Mouse (Mus musculus) CH12.LX (cell line): ENCODE measurements around the gene Chd4. TPM values are rescaled to one million over a fixed set of nuclear protein-coding genes. Genes with fewer than 3 reads are reported as not detected.
A peak's percentile ranks its signal among the peaks of the same experiment; 100 is the strongest.

Experiments used
- DNase-seq: peaks from one replicate; pipeline ENCODE4 v3.0.0-alpha.2; 2013; ENCODE audit errors: extremely low read depth
- H3K27ac ChIP-seq: 2 replicates; pipeline ENCODE4 v1.5.1; 2012; ENCODE audit warnings: low read depth, mild to moderate bottlenecking, control low read depth, moderate library complexity; ENCODE audit not compliant: insufficient read depth
- H3K27me3 ChIP-seq: replicated peaks from 2 replicates; pipeline ENCODE3; 2012; ENCODE audit warnings: inconsistent platforms
- H3K36me3 ChIP-seq, 2 experiments: replicated peaks in 1 of 2; 2 replicates each; pipeline versions ENCODE3 to v1.6.1; 2012; ENCODE audit warnings: inconsistent platforms in 1 of 2, low read length in 1 of 2, mild to moderate bottlenecking in 1 of 2, mixed read lengths in 1 of 2, moderate library complexity in 1 of 2; ENCODE audit not compliant: control insufficient read depth in 1 of 2, insufficient read depth in 1 of 2
- H3K4me1 ChIP-seq, 2 experiments: 2 replicates each; pipeline ENCODE4 v1.6.1; 2012; ENCODE audit warnings: inconsistent platforms in 1 of 2, moderate library complexity in 1 of 2; ENCODE audit not compliant: insufficient read depth in 2 of 2, control insufficient read depth in 1 of 2
- H3K4me2 ChIP-seq: 2 replicates; pipeline ENCODE4 v1.6.1; 2012; ENCODE audit warnings: low read depth, mild to moderate bottlenecking, control low read depth; ENCODE audit not compliant: poor library complexity, insufficient read depth, severe bottlenecking
- H3K4me3 ChIP-seq, 3 experiments: fragments of 150-350 bp in 1 of 3; sonication (generic) in 1 of 3; replicated peaks in 1 of 3; 2 replicates each; pipeline versions ENCODE3 to v1.5.1; 2011 to 2012; ENCODE audit warnings: low read depth in 2 of 3, low read length in 2 of 3, mild to moderate bottlenecking in 2 of 3, moderate library complexity in 2 of 3, control low read depth in 1 of 3, improper control_type of control experiment in 1 of 3, inconsistent platforms in 1 of 3, mixed read lengths in 1 of 3; ENCODE audit not compliant: poor library complexity in 1 of 3
- H3K79me2 ChIP-seq: replicated peaks from 2 replicates; pipeline ENCODE4 v1.6.1; 2012; ENCODE audit warnings: mild to moderate bottlenecking, moderate library complexity; ENCODE audit not compliant: control insufficient read depth, poor library complexity, insufficient read depth, severe bottlenecking; ENCODE audit errors: extremely low read depth
- H3K9ac ChIP-seq: 2 replicates; pipeline ENCODE4 v1.6.1; 2012; ENCODE audit warnings: low read depth, mild to moderate bottlenecking, control low read depth, moderate library complexity; ENCODE audit not compliant: insufficient read depth
- H3K9me3 ChIP-seq: replicated peaks from 2 replicates; pipeline ENCODE3; 2012; ENCODE audit warnings: low read length, inconsistent platforms, mixed read lengths
- CTCF ChIP-seq, 2 experiments: IDR thresholded peaks in 1 of 2; conservative IDR thresholded peaks in 1 of 2; 2 replicates each; pipeline ENCODE4 v1.5.1; 2011 to 2012; ENCODE audit warnings: low read depth in 2 of 2, low read length in 2 of 2, improper control_type of control experiment in 1 of 2, inconsistent platforms in 1 of 2, mild to moderate bottlenecking in 1 of 2, moderate library complexity in 1 of 2
- E2F4 ChIP-seq: IDR thresholded peaks from 2 replicates; pipeline ENCODE4 v1.6.1; 2011; ENCODE audit warnings: low read depth, low read length, improper control_type of control experiment; ENCODE audit not compliant: insufficient replicate concordance
- EP300 ChIP-seq: IDR thresholded peaks from 2 replicates; pipeline ENCODE4 v1.6.1; 2011; ENCODE audit warnings: low read length, improper control_type of control experiment
- GABPA ChIP-seq: IDR thresholded peaks from 2 replicates; pipeline ENCODE4 v1.6.1; 2012; ENCODE audit warnings: low read depth, low read length, improper control_type of control experiment, inconsistent platforms; ENCODE audit not compliant: insufficient replicate concordance
- JUND ChIP-seq: conservative IDR thresholded peaks from 2 replicates; pipeline ENCODE4 v1.6.1; 2011; ENCODE audit warnings: low read depth, low read length, improper control_type of control experiment
- NELFE ChIP-seq: IDR thresholded peaks from 2 replicates; pipeline ENCODE4 v1.6.1; 2011; ENCODE audit warnings: low read depth, low read length, improper control_type of control experiment
- POLR2A ChIP-seq: IDR thresholded peaks from 2 replicates; pipeline ENCODE4 v1.6.1; 2011; ENCODE audit warnings: low read depth, mild to moderate bottlenecking, improper control_type of control experiment, low read length
- ZMIZ1 ChIP-seq: IDR thresholded peaks from 2 replicates; pipeline ENCODE4 v1.6.1; 2012; ENCODE audit warnings: low read depth, mild to moderate bottlenecking, inconsistent platforms, low read length, improper control_type of control experiment
- dilution Hi-C: fragments of 300-500 bp; cut with MboI; formaldehyde crosslinking; loops from 2 replicates; pipeline ENCODE4 v1.14.3; 2020; ENCODE audit warnings: low sequenced_read_pairs; ENCODE audit not compliant: extremely low pct_unique_long_range_greater_than_20kb, extremely low pct_ligation_motif_present
- in situ Hi-C: fragments of 300-500 bp; cut with MboI; formaldehyde crosslinking; loops from 3 replicates; pipeline ENCODE4 v1.14.3; 2019; ENCODE audit warnings: low sequenced_read_pairs, low pct_ligation_motif_present, low pct_unique_long_range_greater_than_20kb, mixed read lengths
- polyA plus RNA-seq: library from polyadenylated mRNA; unstranded; fragments of >175 nt; gene quantifications from 2 replicates; pipeline ENCODE4 v1.2.1, GENCODE M21; 2012; ENCODE audit warnings: low read depth; ENCODE audit not compliant: insufficient read length
- total RNA-seq, 2 experiments: library from RNA; depleted of rRNA; stranded (reverse); fragments of 300-350 nt in 1 of 2; fragments of >200 nt in 1 of 2; gene quantifications; 2 replicates each; pipeline ENCODE4 v1.2.3; 2012 to 2014

Chd4 gene
- total and polyA plus RNA-seq, 3 experiments, result 72.7 to 200 (median 165) TPM

DNA sequence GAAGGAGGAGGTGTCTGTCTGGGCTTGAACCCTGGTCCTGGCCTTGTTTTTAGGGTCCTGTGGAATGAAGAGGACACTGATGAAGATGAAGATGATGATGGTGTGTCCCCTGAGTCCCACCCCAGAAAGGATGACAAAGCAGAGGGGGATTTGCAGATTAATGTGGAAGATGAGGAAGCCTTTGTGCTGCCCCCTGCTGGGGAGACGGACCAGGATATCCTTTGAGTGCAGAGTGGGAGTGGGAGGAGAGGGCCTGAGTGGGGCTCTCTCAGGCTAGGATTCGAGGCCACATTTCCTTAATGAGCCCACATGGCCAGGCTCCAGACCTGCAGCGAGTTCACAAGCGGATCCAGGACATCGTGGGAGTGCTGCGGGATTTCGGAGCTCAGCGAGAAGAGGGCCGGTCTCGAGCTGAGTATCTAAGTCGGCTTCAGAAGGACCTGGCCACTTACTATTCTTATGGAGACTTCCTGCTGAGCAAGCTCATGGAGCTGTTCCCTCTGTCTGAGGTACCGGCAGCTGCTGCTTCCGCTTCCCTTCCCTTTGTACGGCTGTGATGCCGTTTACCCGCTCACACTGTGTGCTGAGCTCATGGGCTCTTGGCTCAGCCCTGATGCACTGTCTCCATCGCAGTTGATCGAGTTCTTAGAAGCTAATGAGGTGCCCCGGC is 41.4 kb downstream of the Chd4 start:
- H3K27ac ChIP-seq, result no peak overlapping the region
- peaks cover 77 to 86% of the 10 kb centered on the region in 2 experiments for H3K36me3 ChIP-seq
- no peaks in the 10 kb centered on the region for H3K27me3 ChIP-seq
- H3K79me2 ChIP-seq, result peaks cover 43% of the 10 kb centered on the region
- no peaks in the 10 kb centered on the region for H3K9me3 ChIP-seq
- TF ChIP-seq CTCF (conservative IDR thresholded peaks at IDR 0.05 in 1 of 2, IDR thresholded peaks at IDR 0.05 in 1 of 2; ENCODE audit: low read depth in 2 of 2, low read length in 2 of 2), result peak; percentile 52 to 59; a peak in 3 of 4 replicates
- TF ChIP-seq POLR2A, result 0 out of 2 replicates have a peak, but pooled peaks have one; percentile 12
- TF ChIP-seq NELFE, result no peak
- in situ Hi-C loops, result no loop called here
- H3K4me3 ChIP-seq, result no peak overlapping the region
- no peak overlapping the region for H3K9ac ChIP-seq
- dilution Hi-C loops, result no loop called here
- H3K4me1 ChIP-seq, result peaks cover 0 to 30% of the 10 kb centered on the region in 2 experiments; a peak in 2 of 4 replicates
- peak; percentile 48 for DNase-seq
- no peak overlapping the region for H3K4me2 ChIP-seq

- no peak overlapping the region for H3K4me2 ChIP-seq
- peaks cover 0 to 25% of the 10 kb centered on the region in 2 experiments; a peak in 2 of 4 replicates for H3K4me1 ChIP-seq
- no peaks in the 10 kb centered on the region for H3K9me3 ChIP-seq
- H3K27me3 ChIP-seq, result no peaks in the 10 kb centered on the region
- H3K36me3 ChIP-seq, result peaks cover 83 to 93% of the 10 kb centered on the region in 2 experiments
- no peak for TF ChIP-seq POLR2A
- TF ChIP-seq EP300, result no peak
- no peak for TF ChIP-seq CTCF (conservative IDR thresholded peaks at IDR 0.05 in 1 of 2, IDR thresholded peaks at IDR 0.05 in 1 of 2; ENCODE audit: low read depth in 2 of 2, low read length in 2 of 2)
- TF ChIP-seq GABPA, result no peak
- no peak for TF ChIP-seq NELFE
- H3K27ac ChIP-seq, result no peak overlapping the region
- no peak for DNase-seq
- dilution Hi-C loops, result no loop called here
- no peak overlapping the region for H3K4me3 ChIP-seq
- peaks cover 18% of the 10 kb centered on the region for H3K79me2 ChIP-seq
- H3K9ac ChIP-seq, result no peak overlapping the region
- in situ Hi-C loops, result no loop called here
These were observed 44.0 kb downstream of the Chd4 start for GRCm38 (mm10) chr6:125139747-125140146.

DNA sequence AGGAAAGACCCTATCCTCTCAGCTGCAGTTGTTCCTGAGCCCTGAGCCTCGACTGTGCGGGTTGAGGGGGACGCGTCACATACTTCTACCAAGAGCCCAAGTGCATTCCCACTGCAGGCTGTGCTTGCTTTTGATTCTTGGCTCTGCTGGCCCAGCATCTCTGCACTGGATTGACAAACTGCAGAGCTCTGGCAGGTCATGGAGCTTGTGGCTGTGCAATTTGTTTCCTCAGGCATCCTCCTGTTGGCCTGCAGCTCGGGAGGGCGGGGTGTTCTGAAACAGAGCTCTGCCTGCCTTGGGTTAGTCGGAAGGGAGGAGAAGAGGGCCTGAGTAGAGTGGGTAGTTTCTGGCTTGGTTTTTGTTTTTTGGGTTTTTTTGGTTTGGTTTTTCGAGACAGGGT is 46.7 kb downstream of the Chd4 start:
- no peak for DNase-seq
- dilution Hi-C loops, result no loop called here
- no peak overlapping the region for H3K4me3 ChIP-seq
- no peak for TF ChIP-seq ZMIZ1
- TF ChIP-seq JUND, result no peak
- TF ChIP-seq E2F4, result no peak
- TF ChIP-seq, all 38 proteins: peak for 0
- in situ Hi-C loops, result no loop called here
- Histone ChIP-seq H3K9ac (no peak overlapping the region), H3K79me2 (peaks cover 20% of the 10 kb centered on the region), H3K27me3 (no peaks in the 10 kb centered on the region), H3K36me3 (peaks cover 61 to 75% of the 10 kb centered on the region in 2 experiments), H3K9me3 (no peaks in the 10 kb centered on the region), H3K27ac (no peak overlapping the region), H3K4me1 (peaks cover 8 to 28% of the 10 kb centered on the region in 2 experiments), H3K4me2 (no peak overlapping the region)
